Mouse (Mus musculus) layer of hippocampus, adult 9-11 months (tissue): ENCODE results near the gene Gm8206.
"Not testable (repeated sequence)": the region's sequence is repeated elsewhere in the genome, so short reads cannot be mapped to it uniquely, and the experiment has no call there.

Experiments used
- DNase-seq: peaks from one replicate; pipeline ENCODE4 v3.0.0; 2022

Gm8206 gene

DNA sequence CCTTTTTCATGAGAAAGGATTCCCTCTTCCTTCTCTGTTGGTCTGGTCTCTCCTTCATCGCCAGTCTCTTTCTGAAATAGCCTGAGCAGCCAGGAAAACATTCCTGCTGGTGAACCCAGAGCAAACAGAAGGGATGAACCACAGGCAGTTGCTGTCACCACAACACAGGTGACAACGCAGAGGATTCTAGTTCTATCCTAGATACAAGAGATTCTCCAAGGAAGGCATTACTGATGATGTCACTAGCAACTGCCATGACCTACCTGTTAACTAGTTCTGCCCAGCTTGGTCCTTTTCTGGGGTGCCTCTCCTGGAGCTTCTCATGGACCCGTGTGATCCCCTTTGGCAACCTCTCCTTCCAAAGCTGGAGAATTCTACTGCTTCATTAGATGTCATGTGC lies at the start of gene Gm8206:
TSS of gene Gm8206 (minus strand) at position 101 of the 400 bp plus-strand sequence.
- DNase-seq: not testable (repeated sequence)

DNA sequence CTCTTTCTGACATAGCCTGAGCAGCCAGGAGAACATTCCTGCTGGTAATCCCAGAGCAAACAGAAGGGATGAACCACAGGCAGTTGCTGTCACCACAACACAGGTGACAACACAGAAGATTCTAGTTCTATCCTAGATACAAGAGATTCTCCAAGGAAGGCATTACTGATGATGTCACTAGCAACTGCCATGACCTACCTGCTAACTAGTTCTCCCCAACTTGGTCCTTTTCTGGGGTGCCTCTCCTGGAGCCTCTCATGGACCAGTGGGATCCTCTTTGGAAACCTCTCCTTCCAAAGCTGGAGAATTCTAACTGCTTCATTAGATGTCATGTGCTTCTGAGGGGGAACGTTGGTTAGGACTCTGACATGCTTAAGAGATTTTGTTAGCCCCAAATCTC lies 32.0 kb upstream of the Gm8206 start, which contains the start of gene Gm3476:
TSS of gene Gm3476 (minus strand) at position 101 of the 400 bp plus-strand sequence.
- DNase-seq: not testable (repeated sequence)

- DNase-seq: peak; percentile 30
Observed at GRCm38 (mm10) chr14:6108272-6108925, 14.7 kb upstream of the Gm8206 start, which contains the start of gene Gm3468. TSS of gene Gm3468 (minus strand) at chr14:6108665.

GRCm38 (mm10) chr14:6107500-6107899 lies 13.8 kb upstream of the Gm8206 start:
- DNase-seq: not testable (repeated sequence)

DNA sequence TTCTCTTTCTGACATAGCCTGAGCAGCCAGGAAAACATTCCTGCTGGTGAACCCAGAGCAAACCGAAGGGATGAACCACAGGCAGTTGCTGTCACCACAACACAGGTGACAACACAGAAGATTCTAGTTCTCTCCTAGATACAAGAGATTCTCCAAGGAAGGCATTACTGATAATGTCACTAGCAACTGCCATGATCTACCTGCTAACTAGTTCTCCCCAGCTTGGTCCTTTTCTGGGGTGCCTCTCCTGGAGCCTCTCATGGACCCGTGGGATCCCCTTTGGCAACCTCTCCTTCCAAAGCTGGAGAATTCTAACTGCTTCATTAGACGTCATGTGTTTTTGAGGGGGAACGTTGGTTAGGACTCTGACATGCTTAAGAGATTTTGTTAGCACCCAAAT lies 35.6 kb downstream of the Gm8206 start, which contains the start of gene Gm6337:
TSS of gene Gm6337 (minus strand) at position 101 of the 400 bp plus-strand sequence.
- DNase-seq: not testable (repeated sequence)

DNA sequence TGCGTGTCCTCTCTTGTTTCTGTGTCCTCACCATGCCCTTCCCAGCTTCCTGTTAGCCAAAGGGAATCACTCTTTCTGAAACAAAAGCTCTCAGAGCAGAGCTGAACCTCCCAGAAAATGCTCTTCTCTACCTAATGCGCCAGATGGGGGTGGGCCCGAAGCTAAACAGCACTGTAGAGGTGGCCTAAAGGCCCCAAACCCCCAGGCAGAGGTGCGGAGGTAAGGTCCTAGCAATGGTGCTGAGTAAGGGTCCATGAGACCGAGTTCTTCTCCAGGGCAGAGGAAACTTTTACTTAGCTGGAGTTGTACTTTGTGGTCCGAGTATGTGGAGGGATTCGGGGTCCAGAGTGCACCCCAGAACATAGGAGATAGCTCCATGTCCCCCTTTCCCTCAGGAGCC lies 106.6 kb downstream of the Gm8206 start:
- DNase-seq: not testable (repeated sequence)

DNA sequence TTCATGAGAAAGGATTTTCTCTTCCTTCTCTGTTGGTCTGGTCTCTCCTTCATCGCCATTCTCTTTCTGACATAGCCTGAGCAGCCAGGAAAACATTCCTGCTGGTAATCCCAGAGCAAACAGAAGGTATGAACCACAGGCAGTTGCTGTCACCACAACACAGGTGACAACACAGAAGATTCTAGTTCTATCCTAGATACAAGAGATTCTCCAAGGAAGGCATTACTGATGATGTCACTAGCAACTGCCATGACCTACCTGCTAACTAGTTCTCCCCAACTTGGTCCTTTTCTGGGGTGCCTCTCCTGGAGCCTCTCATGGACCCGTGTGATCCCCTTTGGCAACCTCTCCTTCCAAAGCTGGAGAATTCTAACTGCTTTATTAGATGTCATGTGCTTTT lies 114.7 kb downstream of the Gm8206 start, which contains the start of gene Gm3453:
TSS of gene Gm3453 (minus strand) at position 101 of the 400 bp plus-strand sequence.
- DNase-seq: not testable (repeated sequence)
